Mouse (Mus musculus) megakaryocyte, embryonic 14.5 days (primary cell): ENCODE data around the gene Bbs1.

Source experiments
- FLI1 ChIP-seq: IDR thresholded peaks from 2 replicates; pipeline ENCODE4 v1.6.1; 2012; ENCODE audit warnings: low read length, inconsistent platforms, mixed read lengths
- GATA1 ChIP-seq: IDR thresholded peaks from 3 replicates; pipeline ENCODE4 v1.6.1; 2012; ENCODE audit warnings: mixed read lengths, low read length, inconsistent platforms, borderline replicate concordance

- TF ChIP-seq GATA1 (no peak), FLI1 (no peak)
Observed at GRCm38 (mm10) chr19:4936896-4937295, 30.5 kb upstream of the Bbs1 start.
